Mouse (Mus musculus) spleen, adult 2 months (tissue): ENCODE measurements at regions not wholly inside any gene's neighbourhood (a gene's known extent, or its start where the extent isn't known, plus 50 kb on each side); places are given as distances from the start of the nearest gene placed in this dataset.
"Not testable (repeated sequence)": the region's sequence is repeated elsewhere in the genome, so short reads cannot be mapped to it uniquely, and the experiment has no call there.

Source experiments
- CTCF ChIP-seq: fragments of 200-500 bp; IDR thresholded peaks from 2 replicates; pipeline ENCODE4 v1.5.1; 2011; ENCODE audit warnings: mild to moderate bottlenecking, inconsistent platforms; ENCODE audit not compliant: insufficient read depth, insufficient read length, insufficient replicate concordance; ENCODE audit errors: extremely low read depth
- POLR2A ChIP-seq: fragments of 200-500 bp; IDR thresholded peaks from 2 replicates; pipeline ENCODE4 v1.6.1; 2011; ENCODE audit warnings: low read depth, low read length, inconsistent platforms

DNA sequence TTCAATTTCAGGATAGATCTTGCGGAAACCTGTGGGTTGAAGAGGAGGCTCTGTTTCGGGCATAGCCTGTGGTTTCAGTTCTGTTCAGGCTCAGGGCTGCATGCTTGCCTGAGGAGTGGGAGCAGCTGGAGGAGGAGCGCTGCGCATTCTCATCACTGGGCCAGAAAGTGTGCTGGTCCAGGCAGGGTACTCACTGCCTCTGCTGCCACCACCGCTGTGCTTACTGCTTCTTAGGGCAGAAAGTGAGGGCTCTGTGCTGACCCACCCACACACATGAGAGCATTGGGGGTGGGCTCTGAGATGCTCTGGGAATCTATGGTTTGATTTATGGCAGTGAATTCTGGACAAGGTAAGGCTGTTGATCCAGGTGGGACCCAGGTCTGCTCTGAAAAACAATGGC lies 109.1 kb upstream of the Obox2 start:
- not testable (repeated sequence) for TF ChIP-seq POLR2A, CTCF
